Mouse (Mus musculus): ENCODE results near the gene Ddr2. TPM values are rescaled to one million over a fixed set of nuclear protein-coding genes. Genes with fewer than 3 reads are reported as not detected.
A peak's percentile ranks its signal among the peaks of the same experiment; 100 is the strongest.

Ddr2 gene
- polyA plus RNA-seq, 1 experiment from 2014 or later, result 8.8 TPM

DNA sequence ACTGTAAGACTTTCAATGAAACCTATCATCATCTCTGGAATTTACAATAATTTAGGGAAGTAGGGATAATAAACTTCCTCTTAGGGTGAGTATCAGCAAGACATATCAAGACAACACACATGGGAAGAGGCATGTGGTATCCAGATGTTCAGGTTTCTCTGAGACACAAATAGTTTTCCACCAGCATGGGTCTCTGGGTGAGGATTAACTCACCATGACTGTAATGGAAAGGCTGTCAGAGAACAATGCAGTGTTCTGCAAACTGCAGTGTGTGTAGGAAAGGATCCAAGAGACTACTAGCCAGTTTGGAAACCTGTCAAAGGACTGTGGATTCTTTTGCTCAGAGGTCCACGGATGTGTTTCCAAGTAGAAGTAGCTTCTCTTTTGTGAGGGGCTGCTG, 124.4 kb downstream of the Ddr2 start:
- Histone ChIP-seq H3K9me3 (ENCODE audit: control insufficient read depth, low read length) (no peaks in the 10 kb centered on the region), H3K4me3 (replicated peaks; ENCODE audit: low read length) (no peak overlapping the region), H3K4me2 (replicated peaks) (no peak overlapping the region), H3K9ac (no peak overlapping the region), H3K36me3 (replicated peaks; ENCODE audit: control insufficient read depth, insufficient read depth) (no peaks in the 10 kb centered on the region), H3K27ac (no peak overlapping the region), H3K27me3 (ENCODE audit: control insufficient read depth, insufficient read depth, low read length) (no peaks in the 10 kb centered on the region), H3K4me1 (replicated peaks; ENCODE audit: control insufficient read depth, insufficient read depth, low read length) (no peaks in the 10 kb centered on the region)
- no peak for DNase-seq (ENCODE audit: low spot score)
- whole genome bisulfite sequencing, result 39% methylated on average over 1 of the region's 1 CpGs
- no peak for ATAC-seq (ENCODE audit: low FRiP score)

DNA sequence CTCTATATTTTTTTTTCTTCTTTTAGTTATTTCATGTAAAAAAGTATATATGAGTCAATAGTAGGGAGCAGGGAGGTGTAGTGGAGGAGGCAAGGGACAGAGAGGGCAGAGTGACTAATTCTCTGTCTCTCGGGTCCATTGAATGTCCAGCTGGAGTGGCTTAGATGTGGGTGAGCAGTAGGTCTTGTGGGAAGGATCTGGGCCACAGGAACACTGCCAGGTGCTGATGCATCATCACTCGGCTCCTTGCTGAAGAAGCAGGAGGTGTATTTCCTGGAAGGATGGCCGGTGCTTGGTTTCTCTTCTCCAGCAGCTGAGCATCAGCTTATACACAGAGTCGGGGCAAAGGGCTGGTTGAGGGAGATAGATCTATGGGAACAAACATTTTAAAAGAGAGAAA, 132.9 kb downstream of the Ddr2 start:
- WGBS, result 92% methylated on average over 4 of the region's 4 CpGs

DNA sequence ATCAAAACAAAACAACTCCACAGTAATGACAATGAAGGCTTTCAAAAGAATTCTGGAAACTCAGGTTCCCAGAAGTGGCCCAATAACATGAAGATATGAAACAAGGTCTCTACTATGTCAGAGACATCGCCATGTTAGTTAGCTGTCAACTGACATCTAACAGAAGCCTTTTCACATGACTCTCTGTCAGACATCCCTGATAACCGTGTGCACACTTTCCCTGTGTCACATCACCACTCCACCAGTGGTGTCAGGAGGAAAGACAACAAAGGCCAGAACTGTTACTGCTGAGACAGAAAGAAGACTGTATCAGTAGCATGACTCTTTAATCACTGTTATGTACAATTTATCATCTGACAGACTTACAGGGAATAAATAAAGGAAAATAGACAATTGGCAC, 138.6 kb downstream of the Ddr2 start:
- no peaks in the 10 kb centered on the region for H3K27me3 ChIP-seq (ENCODE audit: control insufficient read depth, insufficient read depth, low read length)
- H3K27ac ChIP-seq, result no peak overlapping the region
- H3K4me2 ChIP-seq (replicated peaks), result no peak overlapping the region
- H3K9me3 ChIP-seq (ENCODE audit: control insufficient read depth, low read length), result no peaks in the 10 kb centered on the region
- H3K36me3 ChIP-seq (replicated peaks; ENCODE audit: control insufficient read depth, insufficient read depth), result no peaks in the 10 kb centered on the region; the same call in 1 of the 2 replicates
- H3K4me1 ChIP-seq (replicated peaks; ENCODE audit: control insufficient read depth, insufficient read depth, low read length), result peaks cover 21% of the 10 kb centered on the region
- DNase-seq (ENCODE audit: low spot score) (no peak), ATAC-seq (ENCODE audit: low FRiP score) (no peak)
- H3K4me3 ChIP-seq (replicated peaks; ENCODE audit: low read length), result no peak overlapping the region
- no peak overlapping the region for H3K9ac ChIP-seq
- WGBS, result 84% methylated on average over 2 of the region's 2 CpGs

More for the DNA sequence above, 132.9 kb downstream of the Ddr2 start:
- H3K4me3 ChIP-seq (replicated peaks; ENCODE audit: low read length), result no peak overlapping the region
- DNase-seq (ENCODE audit: low spot score) (no peak), ATAC-seq (ENCODE audit: low FRiP score) (no peak)
- no peaks in the 10 kb centered on the region for H3K27me3 ChIP-seq (ENCODE audit: control insufficient read depth, insufficient read depth, low read length)
- H3K9ac ChIP-seq, result no peak overlapping the region
- no peaks in the 10 kb centered on the region for H3K4me1 ChIP-seq (replicated peaks; ENCODE audit: control insufficient read depth, insufficient read depth, low read length)
- no peaks in the 10 kb centered on the region for H3K9me3 ChIP-seq (ENCODE audit: control insufficient read depth, low read length)
- no peak overlapping the region for H3K4me2 ChIP-seq (replicated peaks)
- no peaks in the 10 kb centered on the region for H3K36me3 ChIP-seq (replicated peaks; ENCODE audit: control insufficient read depth, insufficient read depth)
- no peak overlapping the region for H3K27ac ChIP-seq

DNA sequence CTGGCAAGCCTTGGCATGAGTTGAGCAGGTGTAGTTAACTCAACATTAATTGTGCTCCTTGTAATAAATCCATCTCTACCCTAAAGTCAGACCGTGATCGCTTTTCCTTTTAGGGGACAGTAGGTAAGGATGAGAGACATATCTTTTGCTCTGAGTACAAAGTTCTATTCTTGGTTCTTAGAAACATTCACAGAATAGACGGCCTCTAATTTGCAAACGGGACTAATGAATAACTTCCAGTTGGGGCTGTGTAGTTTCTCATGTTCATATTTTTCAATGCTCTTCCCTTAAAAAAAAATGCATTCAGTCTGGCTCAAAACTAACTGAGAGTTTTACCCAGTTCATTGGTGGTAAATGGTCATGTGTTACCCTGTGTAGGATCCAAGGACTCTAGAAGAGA, 139.6 kb downstream of the Ddr2 start:
- H3K27ac ChIP-seq, result no peak overlapping the region
- H3K4me1 ChIP-seq (replicated peaks; ENCODE audit: control insufficient read depth, insufficient read depth, low read length), result peaks cover 21% of the 10 kb centered on the region
- WGBS, result 95% methylated on average over 4 of the region's 4 CpGs
- H3K4me3 ChIP-seq (replicated peaks; ENCODE audit: low read length), result no peak overlapping the region
- DNase-seq (ENCODE audit: low spot score) (no peak), ATAC-seq (ENCODE audit: low FRiP score) (no peak)
- no peak overlapping the region for H3K4me2 ChIP-seq (replicated peaks)
- H3K27me3 ChIP-seq (ENCODE audit: control insufficient read depth, insufficient read depth, low read length), result no peaks in the 10 kb centered on the region
- H3K36me3 ChIP-seq (replicated peaks; ENCODE audit: control insufficient read depth, insufficient read depth), result peaks cover 6% of the 10 kb centered on the region
- no peaks in the 10 kb centered on the region for H3K9me3 ChIP-seq (ENCODE audit: control insufficient read depth, low read length)
- no peak overlapping the region for H3K9ac ChIP-seq

DNA sequence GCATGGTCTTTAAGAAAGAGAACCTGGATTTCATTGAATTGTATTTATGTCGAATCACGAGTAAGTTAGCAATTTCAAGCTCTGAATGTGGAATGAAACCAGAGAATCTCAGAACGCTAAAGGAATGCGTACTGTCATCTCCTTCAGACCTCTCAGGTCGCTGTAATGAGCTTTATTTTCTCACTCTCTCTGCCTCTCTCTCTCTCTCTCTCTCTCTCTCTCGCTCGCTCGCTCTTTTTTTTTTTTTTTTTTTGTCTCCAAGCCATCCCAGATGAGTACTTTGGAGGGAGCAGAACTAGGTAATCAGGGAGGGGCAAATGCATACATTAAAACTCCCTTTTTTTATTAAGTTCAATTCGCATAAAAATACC, 141.1 kb downstream of the Ddr2 start:
- Histone ChIP-seq H3K4me3 (replicated peaks; ENCODE audit: low read length) (peak overlapping the region; percentile 52), H3K4me1 (replicated peaks; ENCODE audit: control insufficient read depth, insufficient read depth, low read length) (peaks cover 21% of the 10 kb centered on the region), H3K9me3 (ENCODE audit: control insufficient read depth, low read length) (no peaks in the 10 kb centered on the region), H3K9ac (peak overlapping the region; percentile 65), H3K4me2 (replicated peaks) (peak overlapping the region; percentile 71), H3K27me3 (ENCODE audit: control insufficient read depth, insufficient read depth, low read length) (no peaks in the 10 kb centered on the region), H3K27ac (peak overlapping the region; percentile 82), H3K36me3 (replicated peaks; ENCODE audit: control insufficient read depth, insufficient read depth) (peaks cover 20% of the 10 kb centered on the region)
- under 1% methylated on average over 9 of the region's 9 CpGs for WGBS
- no peak for DNase-seq (ENCODE audit: low spot score)
- ATAC-seq (ENCODE audit: low FRiP score), result peak; percentile 64

DNA sequence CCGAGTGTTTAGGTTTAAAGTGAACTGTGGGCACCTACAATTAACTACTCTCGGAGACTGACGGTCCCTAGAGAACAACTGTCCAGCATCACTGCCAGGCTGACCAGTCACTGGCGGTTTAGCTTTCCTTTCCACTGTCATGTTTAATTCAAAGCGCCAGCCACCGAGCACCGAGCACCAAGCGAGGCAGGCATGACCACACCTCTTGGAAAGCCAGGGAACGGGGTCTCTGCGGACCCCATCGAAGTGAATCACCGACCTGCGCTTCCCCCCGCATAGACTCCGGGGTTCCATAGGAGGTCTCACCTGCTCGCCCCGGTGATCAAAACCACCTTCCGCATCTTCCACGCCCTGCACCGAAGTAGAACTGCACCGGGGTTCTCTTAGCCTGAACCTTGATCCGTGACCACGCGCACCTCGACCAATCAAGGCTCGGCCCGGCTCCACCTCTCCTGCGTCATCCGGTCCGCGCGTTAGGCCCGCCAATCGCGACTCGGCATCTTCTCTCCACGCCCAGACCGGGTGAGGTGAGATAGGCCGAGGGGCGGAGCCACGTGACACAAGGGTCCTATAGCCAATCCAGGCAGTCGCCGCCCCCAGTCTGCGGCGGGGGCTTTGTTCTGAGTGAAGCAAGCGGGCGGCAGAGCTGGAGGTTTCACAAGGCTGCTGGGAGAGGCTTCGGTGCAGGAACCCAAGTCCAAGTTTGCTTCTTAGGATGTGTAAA, 141.6 kb downstream of the Ddr2 start, which contains the start of gene Hsd17b7:
Gene Hsd17b7 (minus strand): TSS at position 450 of the 724 bp plus-strand sequence.
- ATAC-seq (ENCODE audit: low FRiP score) (peak; percentile 100), DNase-seq (ENCODE audit: low spot score) (peak; percentile 97)

DNA sequence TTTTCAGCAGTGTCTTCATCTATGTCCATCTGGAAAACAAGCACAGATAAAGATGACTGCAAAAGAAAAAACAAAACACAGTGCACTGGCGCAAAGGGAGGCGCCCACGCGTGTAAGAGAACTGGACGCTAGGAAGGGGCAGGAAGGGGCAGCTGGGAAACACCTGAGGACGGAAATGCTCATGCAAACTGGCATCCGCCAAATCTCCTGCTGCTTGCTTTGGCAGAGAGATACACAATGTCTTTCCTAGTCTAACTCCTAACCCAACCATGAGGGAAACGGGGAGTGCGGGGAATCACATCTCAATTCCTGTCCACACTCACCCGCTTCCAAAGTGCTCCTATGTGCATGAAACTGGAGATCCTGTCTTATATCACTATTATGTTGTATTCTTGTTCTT, 157.5 kb downstream of the Ddr2 start:
- ATAC-seq (ENCODE audit: low FRiP score), result no peak
- Histone ChIP-seq H3K9me3 (ENCODE audit: control insufficient read depth, low read length) (no peaks in the 10 kb centered on the region), H3K36me3 (replicated peaks; ENCODE audit: control insufficient read depth, insufficient read depth) (peaks cover 74% of the 10 kb centered on the region), H3K27ac (no peak overlapping the region), H3K9ac (no peak overlapping the region), H3K4me1 (replicated peaks; ENCODE audit: control insufficient read depth, insufficient read depth, low read length) (no peaks in the 10 kb centered on the region), H3K4me2 (replicated peaks) (no peak overlapping the region), H3K4me3 (replicated peaks; ENCODE audit: low read length) (no peak overlapping the region), H3K27me3 (ENCODE audit: control insufficient read depth, insufficient read depth, low read length) (no peaks in the 10 kb centered on the region)
- DNase-seq (ENCODE audit: low spot score), result no peak
- WGBS, result 96% methylated on average over 10 of the region's 10 CpGs

More for the DNA sequence above, 141.6 kb downstream of the Ddr2 start, which contains the start of gene Hsd17b7:
- Histone ChIP-seq H3K4me1 (replicated peaks; ENCODE audit: control insufficient read depth, insufficient read depth, low read length) (peaks cover 21% of the 10 kb centered on the region), H3K27ac (peak within 1 kb of the TSS; percentile 82), H3K4me2 (replicated peaks) (peak within 1 kb of the TSS; percentile 90), H3K27me3 (ENCODE audit: control insufficient read depth, insufficient read depth, low read length) (no peaks in the 10 kb centered on the region), H3K9ac (peak within 1 kb of the TSS; percentile 67), H3K36me3 (replicated peaks; ENCODE audit: control insufficient read depth, insufficient read depth) (peaks cover 23% of the 10 kb centered on the region), H3K4me3 (replicated peaks; ENCODE audit: low read length) (peak within 1 kb of the TSS; percentile 52), H3K9me3 (ENCODE audit: control insufficient read depth, low read length) (no peaks in the 10 kb centered on the region)
- under 1% methylated on average over 48 of the region's 48 CpGs for WGBS

DNA sequence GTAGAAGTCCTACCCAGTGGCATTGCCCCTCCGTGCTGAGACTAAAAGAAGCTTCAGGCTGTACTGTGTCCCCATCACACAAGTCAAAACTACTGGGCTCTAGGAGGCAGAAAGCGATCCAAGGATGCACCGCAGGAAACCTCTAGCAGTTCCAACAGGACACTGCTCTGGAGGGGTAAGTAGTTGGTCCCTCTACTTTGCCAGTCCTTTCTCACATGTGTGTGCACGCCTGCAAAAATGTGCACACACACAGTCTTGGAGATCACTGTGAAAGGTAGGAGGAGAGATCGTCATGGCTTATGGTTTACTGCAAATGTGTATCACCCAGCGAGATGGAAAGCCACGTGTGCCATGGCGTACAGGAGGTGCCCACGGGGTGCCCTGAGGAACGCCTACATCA, 157.9 kb downstream of the Ddr2 start:
- 98% methylated on average over 10 of the region's 10 CpGs for WGBS
- H3K4me1 ChIP-seq (replicated peaks; ENCODE audit: control insufficient read depth, insufficient read depth, low read length), result no peaks in the 10 kb centered on the region
- no peak overlapping the region for H3K4me2 ChIP-seq (replicated peaks)
- no peaks in the 10 kb centered on the region for H3K27me3 ChIP-seq (ENCODE audit: control insufficient read depth, insufficient read depth, low read length)
- H3K36me3 ChIP-seq (replicated peaks; ENCODE audit: control insufficient read depth, insufficient read depth), result peaks cover 69% of the 10 kb centered on the region
- ATAC-seq (ENCODE audit: low FRiP score) (no peak), DNase-seq (ENCODE audit: low spot score) (no peak)
- no peak overlapping the region for H3K4me3 ChIP-seq (replicated peaks; ENCODE audit: low read length)
- no peak overlapping the region for H3K27ac ChIP-seq
- H3K9ac ChIP-seq, result no peak overlapping the region
- no peaks in the 10 kb centered on the region for H3K9me3 ChIP-seq (ENCODE audit: control insufficient read depth, low read length)

DNA sequence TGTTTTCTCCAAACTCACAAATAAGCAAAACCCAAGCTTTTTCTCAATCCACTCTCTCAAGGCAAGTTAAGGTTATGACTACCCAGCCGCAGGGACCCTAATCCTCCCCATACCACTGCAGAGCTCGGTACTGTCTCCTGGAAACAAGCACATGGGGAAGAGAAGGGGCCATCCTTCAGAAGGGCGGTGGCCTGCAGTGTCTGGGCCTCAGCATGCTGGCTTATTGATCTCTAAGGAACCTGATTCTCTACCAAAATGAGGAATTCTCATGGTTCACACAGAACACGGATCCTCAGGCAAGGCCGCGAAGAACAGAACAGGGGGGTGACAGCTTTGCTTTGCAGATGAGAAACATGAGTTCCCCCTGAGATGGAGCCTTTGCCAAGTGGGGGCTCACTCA, 159.0 kb downstream of the Ddr2 start:
- no peaks in the 10 kb centered on the region for H3K27me3 ChIP-seq (ENCODE audit: control insufficient read depth, insufficient read depth, low read length)
- DNase-seq (ENCODE audit: low spot score) (no peak), ATAC-seq (ENCODE audit: low FRiP score) (no peak)
- peaks cover 61% of the 10 kb centered on the region for H3K36me3 ChIP-seq (replicated peaks; ENCODE audit: control insufficient read depth, insufficient read depth)
- H3K4me3 ChIP-seq (replicated peaks; ENCODE audit: low read length), result no peak overlapping the region
- no peak overlapping the region for H3K9ac ChIP-seq
- no peaks in the 10 kb centered on the region for H3K9me3 ChIP-seq (ENCODE audit: control insufficient read depth, low read length)
- H3K27ac ChIP-seq, result no peak overlapping the region
- H3K4me2 ChIP-seq (replicated peaks), result no peak overlapping the region
- 94% methylated on average over 6 of the region's 6 CpGs for WGBS
- H3K4me1 ChIP-seq (replicated peaks; ENCODE audit: control insufficient read depth, insufficient read depth, low read length), result no peaks in the 10 kb centered on the region
